Mouse (Mus musculus) megakaryocyte, embryonic 14.5 days (primary cell): ENCODE measurements around the gene Prune1. TPM values are rescaled to one million over a fixed set of nuclear protein-coding genes. Genes with fewer than 3 reads are reported as not detected.

ENCODE experiments used
- H3K27me3 ChIP-seq: replicated peaks from 2 replicates; pipeline ENCODE3; 2012; ENCODE audit warnings: inconsistent platforms
- H3K36me3 ChIP-seq: replicated peaks from 2 replicates; pipeline ENCODE3; 2012; ENCODE audit warnings: low read length, inconsistent platforms, mixed read lengths
- H3K4me1 ChIP-seq: 2 replicates; pipeline ENCODE4 v1.6.1; 2012; ENCODE audit warnings: inconsistent platforms
- H3K4me3 ChIP-seq: replicated peaks from 2 replicates; pipeline ENCODE3; 2012; ENCODE audit warnings: moderate library complexity, mild to moderate bottlenecking, inconsistent platforms
- H3K9me3 ChIP-seq: 2 replicates; pipeline ENCODE4 v1.6.1; 2012; ENCODE audit warnings: inconsistent platforms
- FLI1 ChIP-seq: IDR thresholded peaks from 2 replicates; pipeline ENCODE4 v1.6.1; 2012; ENCODE audit warnings: low read length, inconsistent platforms, mixed read lengths
- GATA1 ChIP-seq: IDR thresholded peaks from 3 replicates; pipeline ENCODE4 v1.6.1; 2012; ENCODE audit warnings: mixed read lengths, low read length, inconsistent platforms, borderline replicate concordance
- polyA plus RNA-seq: library from polyadenylated mRNA; stranded (reverse); fragments of >175 nt; gene quantifications from 2 replicates; pipeline ENCODE4 v1.2.3, GENCODE M21; 2012; ENCODE audit warnings: low replicate concordance; ENCODE audit not compliant: insufficient read depth

The Prune1 gene
- polyA plus RNA-seq, 1 experiment = 6.0 TPM

- Histone ChIP-seq H3K27me3 (no peaks in the 10 kb centered on the region), H3K4me3 (no peak overlapping the region), H3K4me1 (peaks cover 75% of the 10 kb centered on the region), H3K9me3 (no peaks in the 10 kb centered on the region), H3K36me3 (peaks cover 76% of the 10 kb centered on the region)
- no peak for TF ChIP-seq FLI1
- TF ChIP-seq GATA1 = no peak
Measured at GRCm38 (mm10) chr3:95232771-95233170, 49.1 kb downstream of the Prune1 start.

- Histone ChIP-seq H3K4me3 (peak within 1 kb of the TSS; percentile 95), H3K4me1 (peaks cover 76% of the 10 kb centered on the region)
Measured at GRCm38 (mm10) chr3:95231298-95232221, 50.3 kb downstream of the Prune1 start, which contains the start of gene Mllt11. Gene Mllt11 (minus strand): TSS chr3:95232171.

GRCm38 (mm10) chr3:95230495-95231297 lies 51.2 kb downstream of the Prune1 start:
- peaks cover 64% of the 10 kb centered on the region for H3K36me3 ChIP-seq
- no peaks in the 10 kb centered on the region for H3K27me3 ChIP-seq
- no peaks in the 10 kb centered on the region for H3K9me3 ChIP-seq
- H3K4me3 ChIP-seq = peak overlapping the region; percentile 95
- H3K4me1 ChIP-seq = peaks cover 76% of the 10 kb centered on the region
- TF ChIP-seq FLI1 (no peak), GATA1 (no peak)

More at GRCm38 (mm10) chr3:95231298-95232221, 50.3 kb downstream of the Prune1 start, which contains the start of gene Mllt11:
- no peak for TF ChIP-seq GATA1
- TF ChIP-seq FLI1 = no peak
- H3K9me3 ChIP-seq = no peaks in the 10 kb centered on the region
- peaks cover 65% of the 10 kb centered on the region for H3K36me3 ChIP-seq
- H3K27me3 ChIP-seq = no peaks in the 10 kb centered on the region

- Histone ChIP-seq H3K4me3 (peak overlapping the region; percentile 95), H3K9me3 (no peaks in the 10 kb centered on the region), H3K36me3 (peaks cover 64% of the 10 kb centered on the region), H3K4me1 (peaks cover 72% of the 10 kb centered on the region), H3K27me3 (no peaks in the 10 kb centered on the region)
- no peak for TF ChIP-seq GATA1
- no peak for TF ChIP-seq FLI1
Measured at GRCm38 (mm10) chr3:95229781-95230494, 51.9 kb downstream of the Prune1 start.

- TF ChIP-seq FLI1 = no peak
- TF ChIP-seq GATA1 = no peak
- Histone ChIP-seq H3K27me3 (no peaks in the 10 kb centered on the region), H3K4me3 (peak overlapping the region; percentile 95), H3K9me3 (no peaks in the 10 kb centered on the region), H3K4me1 (peaks cover 69% of the 10 kb centered on the region), H3K36me3 (peaks cover 64% of the 10 kb centered on the region)
Measured at GRCm38 (mm10) chr3:95228894-95229780, 52.7 kb downstream of the Prune1 start.

GRCm38 (mm10) chr3:95228148-95228893 lies 53.6 kb downstream of the Prune1 start, which contains the start of gene Cdc42se1:
Gene Cdc42se1 (plus strand): TSS chr3:95228732.
- H3K9me3 ChIP-seq = no peaks in the 10 kb centered on the region
- H3K4me3 ChIP-seq = peak within 1 kb of the TSS; percentile 95
- peaks cover 63% of the 10 kb centered on the region for H3K4me1 ChIP-seq
- TF ChIP-seq GATA1 (no peak), FLI1 (no peak)
- no peaks in the 10 kb centered on the region for H3K27me3 ChIP-seq
- H3K36me3 ChIP-seq = peaks cover 64% of the 10 kb centered on the region

- Histone ChIP-seq H3K4me1 (peaks cover 63% of the 10 kb centered on the region), H3K36me3 (peaks cover 64% of the 10 kb centered on the region), H3K9me3 (no peaks in the 10 kb centered on the region), H3K4me3 (peak overlapping the region; percentile 95), H3K27me3 (no peaks in the 10 kb centered on the region)
- TF ChIP-seq GATA1 = no peak
Measured at GRCm38 (mm10) chr3:95227214-95227613, 54.7 kb downstream of the Prune1 start.

- Histone ChIP-seq H3K9me3 (no peaks in the 10 kb centered on the region), H3K4me3 (peak overlapping the region; percentile 62), H3K36me3 (peaks cover 69% of the 10 kb centered on the region), H3K27me3 (no peaks in the 10 kb centered on the region), H3K4me1 (peaks cover 68% of the 10 kb centered on the region)
- no peak for TF ChIP-seq GATA1
- TF ChIP-seq FLI1 = no peak
Measured at GRCm38 (mm10) chr3:95224295-95224694, 57.6 kb downstream of the Prune1 start.
